9 mouse cellular contexts compared by ENCODE assay signal in the genomic region with DNA sequence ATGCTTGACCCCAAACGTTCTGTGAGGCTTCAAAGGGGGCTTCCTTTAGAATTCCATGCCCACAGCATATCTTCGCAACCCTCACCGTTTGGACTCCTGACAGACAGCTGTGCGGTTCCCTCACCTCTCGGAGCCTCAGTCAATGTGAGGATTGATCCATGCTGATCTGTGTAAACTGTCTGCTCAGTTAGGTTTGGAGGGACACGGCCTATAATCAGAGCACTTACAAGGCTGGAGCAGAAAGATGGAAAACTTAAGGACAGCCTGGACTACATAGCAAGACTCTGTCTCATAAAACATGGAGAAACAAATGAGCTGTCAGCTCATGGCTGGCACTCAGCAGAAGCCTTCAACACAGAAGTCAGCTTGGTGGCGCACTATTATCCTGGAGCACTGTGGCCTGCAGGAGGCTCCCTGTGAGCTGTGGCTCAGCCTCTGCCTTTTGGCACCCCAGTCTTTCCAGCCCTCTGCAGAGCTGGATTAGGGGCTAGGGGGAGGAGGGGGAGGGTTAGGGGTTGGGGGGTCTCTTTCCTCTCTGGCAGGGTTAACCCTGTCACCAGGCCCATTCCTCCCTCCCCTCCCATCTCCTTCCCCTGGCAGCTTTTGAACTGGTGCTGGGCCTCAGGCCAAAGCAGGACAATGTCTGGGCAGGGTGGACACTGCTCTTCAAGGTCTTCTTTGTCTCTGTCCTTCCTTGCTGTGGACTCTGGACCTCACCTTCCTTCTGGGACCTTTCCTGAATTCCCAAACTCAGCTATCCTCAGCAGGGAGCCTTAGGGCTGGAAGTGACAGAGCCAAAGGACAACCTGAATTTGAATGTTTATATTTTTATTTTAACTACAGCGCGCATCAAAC. TPM values are rescaled to one million over a fixed set of nuclear protein-coding genes. Genes with fewer than 3 reads are reported as not detected.
DNase-seq lines count a peak whose midpoint lies in the region; ATAC-seq and TF ChIP-seq lines count a peak whose summit lies in the region.
"Had no signal": no experiment of that assay in that cellular context is flagged by ENCODE, and none has a peak within 500 bp of the region (broad histone marks: within the 10 kb centered on the region; RNA-seq: fewer than 3 reads in every experiment).

No protein-coding gene starts in this region.

- no peak for TF ChIP-seq POLR2A in spleen, adult 2 months (IDR thresholded peaks at IDR 0.05; ENCODE audit: low read depth, low read length)

- DNase-seq in spleen, adult 2 months (ENCODE audit: low read depth in 1 of 2, low spot score in 2 of 2): no peak
- DNase-seq in spleen, postnatal 4 days (ENCODE audit: low spot score in 2 of 2): no peak
- DNase-seq in kidney, postnatal 10 days: peak; percentile 63
- no peak for DNase-seq in B cell, adult 2 months
- DNase-seq in cerebellum, adult 9-10 months: no peak
- no peak for DNase-seq in layer of hippocampus, adult 9-10 months (ENCODE audit: low spot score)

- no peak for TF ChIP-seq CTCF in spleen, adult 2 months (IDR thresholded peaks at IDR 0.05; ENCODE audit: extremely low read depth, insufficient read depth, insufficient read length, insufficient replicate concordance)

- H3K9ac ChIP-seq in heart, embryonic 14.5 days (ENCODE audit: low read length): peak overlapping the region; percentile 78
- H3K9ac ChIP-seq in midbrain, embryonic 15.5 days: no peak overlapping the region

- H3K9me3 ChIP-seq in heart, embryonic 14.5 days (ENCODE audit: control insufficient read depth, low read length): no peaks in the 10 kb centered on the region
- H3K9me3 ChIP-seq in midbrain, embryonic 15.5 days: no peaks in the 10 kb centered on the region

- H3K4me2 ChIP-seq in heart, embryonic 14.5 days (ENCODE audit: low read length): peak overlapping the region; percentile 93
- H3K4me2 ChIP-seq in midbrain, embryonic 15.5 days: peak overlapping the region; percentile 67

- WGBS in spleen, adult 2 months: 89% methylated on average over 9 of the region's 9 CpGs
- 45% methylated on average over 9 of the region's 9 CpGs for WGBS in heart, embryonic 14.5 days
- 26% methylated on average over 9 of the region's 9 CpGs for WGBS in midbrain, embryonic 15.5 days

- H3K27me3 ChIP-seq in spleen, adult 2 months (ENCODE audit: control insufficient read depth, insufficient read depth, low read length): peaks cover 8% of the 10 kb centered on the region; the same call in 1 of the 2 replicates
- H3K27me3 ChIP-seq in heart, embryonic 14.5 days (ENCODE audit: control insufficient read depth, insufficient read depth, low read length): no peaks in the 10 kb centered on the region
- no peaks in the 10 kb centered on the region for H3K27me3 ChIP-seq in midbrain, embryonic 15.5 days (replicated peaks)

- H3K36me3 ChIP-seq in spleen, adult 2 months (ENCODE audit: control insufficient read depth, insufficient read depth, low read length): no peaks in the 10 kb centered on the region
- no peaks in the 10 kb centered on the region for H3K36me3 ChIP-seq in heart, embryonic 14.5 days (ENCODE audit: control insufficient read depth, insufficient read depth, low read length)
- H3K36me3 ChIP-seq in midbrain, embryonic 15.5 days (replicated peaks): no peaks in the 10 kb centered on the region

- no peak for ATAC-seq in heart, embryonic 14.5 days (ENCODE audit: insufficient number of reproducible peaks, insufficient read depth, low FRiP score, low read depth)
- ATAC-seq in midbrain, embryonic 15.5 days (replicated peaks): 0 out of 2 replicates have a peak, but pooled peaks have one; percentile 25

- no peak overlapping the region for H3K4me3 ChIP-seq in spleen, adult 2 months (ENCODE audit: extremely low read depth, insufficient read depth, insufficient read length)
- H3K4me3 ChIP-seq in heart, embryonic 14.5 days (ENCODE audit: control insufficient read depth in 1 of 2, insufficient read depth in 1 of 2, low read depth in 1 of 2, low read length in 2 of 2): no peak overlapping the region
- H3K4me3 ChIP-seq in midbrain, embryonic 15.5 days: no peak overlapping the region; the same call in 1 of the 2 replicates

- H3K4me1 ChIP-seq in spleen, adult 2 months (ENCODE audit: control insufficient read depth, insufficient read depth, insufficient read length): peaks cover 7% of the 10 kb centered on the region
- peaks cover 33 to 58% of the 10 kb centered on the region in 2 experiments for H3K4me1 ChIP-seq in heart, embryonic 14.5 days (ENCODE audit: control insufficient read depth in 2 of 2, insufficient read depth in 2 of 2, low read length in 2 of 2)
- H3K4me1 ChIP-seq in midbrain, embryonic 15.5 days: peaks cover 50% of the 10 kb centered on the region

- peak overlapping the region; percentile 45; the same call in 1 of the 2 replicates for H3K27ac ChIP-seq in spleen, adult 2 months (ENCODE audit: insufficient read depth, low read length)
- H3K27ac ChIP-seq in heart, embryonic 14.5 days (replicated peaks in 1 of 2; ENCODE audit: control insufficient read depth in 1 of 2, insufficient read depth in 1 of 2, low read depth in 2 of 2, low read length in 2 of 2): peak overlapping the region; percentile 95 to 97
- H3K27ac ChIP-seq in midbrain, embryonic 15.5 days: peak overlapping the region; percentile 85
- H3K27ac ChIP-seq: macrophage had no signal

RNA-seq across cellular contexts. Expression of gene Id3, which starts 7.2 kb away (rescaled TPM):
- polyA plus RNA-seq in spleen, adult 2 months (2012; rRNA removed): 138 and 195 TPM in 2 replicates
- polyA plus RNA-seq in heart, embryonic 14.5 days (2014; fragmentation: Nextera tagmentation; extraction: Ambion mirVana): 247 and 296 TPM in 2 replicates
- 127 and 151 TPM in 2 replicates for polyA plus RNA-seq in midbrain, embryonic 15.5 days (2015; fragmentation: Nextera tagmentation; extraction: Ambion mirVana)

RNA-seq across cellular contexts. Expression of gene E2f2, which starts 36.1 kb away (rescaled TPM):
- polyA plus RNA-seq in spleen, adult 2 months (2012; rRNA removed): 32.1 and 33.5 TPM in 2 replicates
- 2.5 and 3.1 TPM in 2 replicates for polyA plus RNA-seq in heart, embryonic 14.5 days (2014; fragmentation: Nextera tagmentation; extraction: Ambion mirVana)
- polyA plus RNA-seq in midbrain, embryonic 15.5 days (2015; fragmentation: Nextera tagmentation; extraction: Ambion mirVana): 2.2 and 2.3 TPM in 2 replicates

Comparison
In these comparisons a context has a peak if more than half of its experiments do, and no peak if none do; other contexts are left out.
1. H3K27ac ChIP-seq: peak in every context shown above with its lines; median percentile 96 in heart, embryonic 14.5 days; 85 in midbrain, embryonic 15.5 days; 45 in spleen, adult 2 months.